Mouse (Mus musculus) gastrocnemius, adult 8-10 months (tissue): ENCODE results near the gene Gapdh. TPM values are rescaled to one million over a fixed set of nuclear protein-coding genes. Genes with fewer than 3 reads are reported as not detected.
A peak's percentile ranks its signal among the peaks of the same experiment; 100 is the strongest.

Experiments used
- DNase-seq, 2 experiments: peaks; one replicate each; pipeline ENCODE4 v3.0.0; 2022; ENCODE audit warnings: low spot score in 2 of 2
- total RNA-seq, 4 experiments: library from RNA; stranded (reverse); gene quantifications; 2 replicates each; pipeline ENCODE4 v1.2.4; 2022

The Gapdh gene
- total RNA-seq = over 10,000 TPM; 10,104 to 14,130 (median 11,228) TPM

DNA sequence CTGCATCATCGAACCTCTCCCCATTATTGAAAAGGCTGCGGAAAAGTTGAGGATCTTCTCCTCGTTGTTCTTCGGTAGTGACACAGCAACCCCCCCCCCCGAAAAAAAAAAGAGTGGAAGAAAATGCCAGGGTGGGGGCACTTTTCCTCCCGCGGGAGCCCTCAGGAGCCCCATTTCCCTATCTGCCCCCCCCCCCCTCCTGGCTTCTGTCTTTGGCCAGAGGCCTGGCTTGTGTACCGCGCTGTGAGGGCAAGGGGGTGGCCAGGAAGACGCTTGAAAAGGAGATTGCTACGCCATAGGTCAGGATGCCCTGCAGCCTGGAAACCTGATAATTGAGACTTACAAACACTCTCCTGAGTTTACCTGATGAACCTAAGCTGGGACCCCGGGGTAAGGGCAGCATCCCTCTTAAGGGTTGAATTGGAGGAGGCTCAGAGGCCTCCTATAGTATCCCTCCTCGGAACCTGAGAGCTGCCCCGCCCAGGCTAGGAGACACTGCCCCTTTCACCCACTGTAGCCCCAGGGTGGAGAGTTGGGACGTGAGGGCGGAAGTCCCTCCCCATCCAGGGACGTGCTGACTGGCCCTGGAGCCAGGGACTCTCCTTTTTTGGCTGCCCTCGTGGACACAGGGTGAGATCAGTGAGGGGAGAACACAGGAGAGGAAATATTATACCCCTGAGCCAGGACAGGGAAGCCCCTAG is at the start of gene Gapdh:
TSS of gene Gapdh (minus strand) at position 417 of the 701 bp plus-strand sequence.
- peak; percentile 91 to 92 for DNase-seq

GRCm38 (mm10) chr6:125215148-125215954 is 49.1 kb upstream of the Gapdh start, which contains the start of gene Vamp1:
Gene Vamp1 (plus strand): TSS chr6:125215551.
- peak; percentile 91 for DNase-seq

- no peak for DNase-seq
Measured at GRCm38 (mm10) chr6:125213715-125214114, 47.4 kb upstream of the Gapdh start.

DNA sequence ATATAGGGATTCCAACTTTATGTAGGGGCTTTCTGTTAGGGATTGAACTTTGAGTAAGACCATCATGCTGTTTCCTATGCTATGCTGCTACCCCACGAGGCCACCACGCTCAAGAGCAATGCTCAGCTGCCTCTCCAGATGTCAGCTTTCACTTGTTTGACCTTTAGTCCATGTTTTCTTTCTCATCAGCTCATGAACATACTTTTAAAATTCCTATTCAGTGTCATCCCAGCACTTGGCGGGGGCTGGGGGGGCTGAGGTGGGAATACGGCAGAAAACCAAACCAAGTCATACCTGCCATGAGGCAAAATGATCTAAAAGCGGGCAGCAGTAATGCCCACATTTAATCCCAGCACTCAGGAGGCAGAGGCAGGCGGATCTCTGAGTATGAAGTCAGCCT is 46.9 kb upstream of the Gapdh start:
- no peak for DNase-seq

GRCm38 (mm10) chr6:125212621-125213020 is 46.4 kb upstream of the Gapdh start:
- no peak for DNase-seq

DNA sequence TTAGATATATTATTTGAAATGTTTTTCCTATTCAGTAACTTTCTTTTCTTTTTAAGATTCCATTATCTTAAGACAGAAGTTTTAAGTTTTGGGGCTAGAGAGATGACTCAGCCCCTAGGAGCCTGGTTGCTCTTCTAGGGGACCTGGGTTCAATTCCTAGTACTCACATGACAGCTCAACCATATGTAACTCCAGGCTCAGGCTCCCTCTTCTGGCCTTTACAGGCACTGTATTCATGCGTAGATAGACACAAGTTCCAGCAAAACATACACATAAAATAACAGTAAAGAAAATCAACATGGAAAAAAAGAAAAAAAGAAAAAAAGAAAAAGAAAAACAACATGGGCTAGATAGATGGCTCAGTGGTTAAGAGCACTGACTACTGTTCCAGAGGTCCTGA is 44.2 kb upstream of the Gapdh start:
- no peak for DNase-seq

- no peak for DNase-seq
Measured at GRCm38 (mm10) chr6:125197166-125197565, 30.9 kb upstream of the Gapdh start.

- DNase-seq = no peak
Measured at GRCm38 (mm10) chr6:125196301-125196700, 30.0 kb upstream of the Gapdh start.

- no peak for DNase-seq
Measured at GRCm38 (mm10) chr6:125195541-125196075, 29.3 kb upstream of the Gapdh start.

- DNase-seq = no peak
Measured at GRCm38 (mm10) chr6:125193390-125193789, 27.1 kb upstream of the Gapdh start.

DNA sequence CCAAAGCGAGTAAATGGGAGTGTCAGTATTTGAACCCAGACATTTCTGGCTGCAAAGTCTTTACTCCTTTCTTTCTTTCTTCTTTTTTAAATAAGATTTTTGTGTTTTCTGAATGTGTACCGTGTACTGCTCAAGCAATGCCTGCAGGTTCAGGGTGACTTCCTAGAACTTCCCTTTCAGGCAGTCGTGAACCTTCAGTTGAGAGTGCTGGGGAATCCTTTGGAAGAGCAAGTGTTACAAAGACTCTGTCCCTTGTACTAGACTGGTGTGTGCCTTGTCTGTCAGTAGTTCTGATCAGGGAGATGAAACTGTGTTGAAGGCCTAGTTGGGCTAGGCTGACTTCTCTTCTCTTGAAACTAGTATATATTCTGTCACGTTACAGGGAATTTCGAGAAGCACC is 26.6 kb upstream of the Gapdh start:
- no peak for DNase-seq

DNA sequence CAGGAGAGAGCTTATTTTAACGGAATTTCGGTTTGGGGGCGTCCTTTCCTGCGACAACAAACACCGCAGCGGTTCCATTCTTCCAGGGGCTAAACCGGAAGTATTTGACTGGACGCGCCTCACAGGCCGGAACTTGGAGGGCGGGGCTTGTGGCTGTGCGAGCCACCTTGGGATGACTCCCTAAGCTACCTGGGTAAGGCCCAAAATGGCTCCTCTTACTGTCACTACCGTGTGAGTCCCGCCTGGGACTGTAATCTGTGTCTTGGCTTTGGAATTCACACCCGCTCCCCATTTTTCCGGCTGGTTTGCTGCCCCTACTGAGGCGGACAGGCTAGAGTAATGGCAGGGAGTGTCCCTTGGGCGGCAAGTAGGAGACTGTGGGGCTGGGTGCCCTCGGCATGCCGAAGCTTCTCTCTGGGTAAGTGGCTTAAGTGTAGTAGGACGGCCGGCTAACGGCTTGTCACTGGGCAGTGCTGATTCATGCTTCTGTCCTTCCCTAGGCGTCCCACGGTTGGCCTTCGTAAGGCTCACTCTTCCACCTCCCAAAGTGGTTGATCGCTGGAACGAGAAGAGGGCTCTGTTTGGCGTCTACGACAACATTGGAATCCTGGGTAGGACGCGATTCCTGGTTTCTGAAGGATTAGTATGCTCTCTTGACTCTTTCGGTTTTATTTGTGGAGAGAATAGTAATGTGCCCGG is 25.9 kb upstream of the Gapdh start:
- DNase-seq = peak; percentile 84 to 90

DNA sequence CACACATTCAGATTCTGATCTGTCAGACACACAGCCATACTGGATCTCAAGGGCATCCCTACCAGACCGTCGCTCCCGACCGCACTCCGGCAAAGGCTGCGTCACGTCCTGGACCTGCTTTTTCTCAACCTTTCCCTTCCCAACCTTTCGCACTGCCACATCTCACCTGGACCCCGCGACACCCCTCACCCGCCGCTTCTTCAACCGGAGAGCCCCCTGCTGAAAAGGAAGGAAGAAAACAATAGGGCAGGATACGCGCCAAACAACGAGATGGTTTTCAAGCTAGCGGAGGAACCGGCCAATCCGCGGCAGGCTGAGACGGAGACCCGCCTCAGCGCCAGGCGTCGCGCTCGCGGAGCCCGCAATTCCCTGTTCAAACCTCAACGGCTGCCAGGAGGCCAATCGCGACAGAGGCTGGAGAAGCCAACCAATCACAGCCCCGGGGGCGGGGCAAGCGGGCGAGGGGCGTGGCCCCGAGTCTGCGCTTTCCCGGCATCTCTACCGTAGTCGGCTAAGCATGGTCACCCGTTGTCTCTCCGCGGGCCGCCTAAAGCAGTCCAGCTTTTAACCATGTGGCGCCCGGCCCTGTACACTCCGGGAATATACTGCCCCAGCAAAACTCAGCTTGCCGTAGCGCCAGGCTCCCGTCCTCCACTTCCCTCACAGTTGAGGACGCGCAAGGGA is 25.2 kb upstream of the Gapdh start, which contains the start of the genes Ncapd2 and Mrpl51:
TSS of gene Ncapd2 (minus strand) at position 370 of the 684 bp plus-strand sequence.
TSS of gene Mrpl51 (plus strand) at position 470 of the 684 bp plus-strand sequence.
- peak; percentile 95 to 96 for DNase-seq

DNA sequence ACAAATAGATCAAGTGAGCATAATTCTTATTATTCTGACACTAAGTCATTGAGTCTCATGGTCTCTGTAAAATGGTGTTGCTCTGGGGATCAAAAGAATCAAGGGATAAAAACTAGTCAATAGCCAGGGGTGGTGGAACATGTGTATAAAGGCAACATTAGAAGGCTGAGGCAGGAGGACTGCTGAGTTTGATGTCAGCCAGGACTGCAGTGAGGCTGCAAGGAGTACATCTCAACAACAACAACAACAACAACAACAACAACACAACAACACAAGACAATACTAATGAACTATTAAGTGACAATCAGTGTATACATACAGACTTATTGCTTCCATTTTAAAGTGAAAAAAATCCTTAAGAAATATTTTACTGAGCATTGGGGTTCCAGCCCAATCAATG is 24.5 kb upstream of the Gapdh start:
- no peak for DNase-seq

- DNase-seq = no peak
Measured at GRCm38 (mm10) chr6:125186203-125186602, 19.9 kb upstream of the Gapdh start.

GRCm38 (mm10) chr6:125182133-125182532 is 15.9 kb upstream of the Gapdh start:
- no peak for DNase-seq

DNA sequence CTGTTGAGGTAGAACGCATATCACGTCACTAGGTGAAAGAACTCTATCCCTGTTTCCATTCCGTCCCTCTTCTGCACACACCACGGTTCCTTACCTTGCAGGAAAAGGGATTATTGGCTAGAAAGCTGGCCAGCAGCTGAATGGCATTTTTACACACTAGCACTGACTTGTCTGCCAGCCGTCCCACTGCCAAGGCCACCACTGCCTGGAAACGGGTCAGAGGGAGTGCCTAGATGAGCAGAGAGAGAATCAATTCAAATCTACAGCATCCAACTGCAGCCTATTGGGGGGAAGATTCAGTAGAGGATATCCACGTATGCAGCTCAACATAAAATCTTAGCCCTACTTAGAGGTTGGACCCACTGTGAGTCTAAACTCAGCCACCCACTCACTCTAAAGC is 13.3 kb upstream of the Gapdh start:
- no peak for DNase-seq

GRCm38 (mm10) chr6:125175469-125175868 is 9.2 kb upstream of the Gapdh start:
- DNase-seq = no peak

DNA sequence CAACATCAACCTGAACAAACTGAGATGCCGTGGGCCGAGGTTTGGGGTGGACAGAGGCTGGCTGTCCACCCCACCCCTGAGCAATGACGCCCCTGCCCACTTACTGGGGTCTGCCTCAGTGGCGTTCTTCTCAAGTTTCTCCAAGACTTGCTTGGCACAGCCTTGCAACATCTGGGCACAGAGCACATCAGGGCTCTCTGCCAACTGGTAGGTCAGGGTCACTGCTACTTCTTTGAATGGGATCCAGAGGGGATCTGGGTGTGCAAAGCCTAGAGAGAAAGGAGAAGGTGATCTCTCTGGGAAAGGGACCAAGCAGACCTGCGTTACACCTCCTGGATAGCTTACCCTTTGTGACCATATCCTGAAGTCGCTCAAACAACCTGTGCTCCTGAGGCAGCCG is 7.0 kb upstream of the Gapdh start:
- DNase-seq = no peak

GRCm38 (mm10) chr6:125172474-125172873 is 6.2 kb upstream of the Gapdh start:
- DNase-seq = no peak

- no peak for DNase-seq
Measured at GRCm38 (mm10) chr6:125170194-125170593, 3.9 kb upstream of the Gapdh start.
